Mouse (Mus musculus): ENCODE results near the gene Hoxb9. TPM values are rescaled to one million over a fixed set of nuclear protein-coding genes. Genes with fewer than 3 reads are reported as not detected.

Hoxb9 gene
- polyA plus RNA-seq, 1 experiment, result 43.5 TPM

DNA sequence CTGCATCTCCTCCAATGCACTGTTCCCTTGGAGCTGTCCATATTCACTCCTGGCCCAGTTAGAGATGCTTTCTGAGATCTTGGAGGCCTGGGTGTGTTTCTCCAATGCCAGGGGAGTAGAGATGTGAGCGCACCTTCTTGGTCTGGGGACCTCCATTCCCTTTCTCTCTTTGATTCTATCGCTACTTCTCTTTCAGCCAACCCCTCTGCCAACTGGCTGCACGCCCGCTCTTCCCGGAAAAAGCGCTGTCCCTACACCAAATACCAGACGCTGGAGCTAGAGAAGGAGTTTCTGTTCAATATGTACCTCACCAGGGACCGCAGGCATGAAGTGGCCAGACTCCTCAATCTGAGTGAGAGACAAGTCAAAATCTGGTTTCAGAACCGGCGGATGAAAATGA lies 3.2 kb downstream of the Hoxb9 start:
- no peak for TF ChIP-seq POLR2A (IDR thresholded peaks at IDR 0.05; ENCODE audit: low read depth, low read length)
- no peak for TF ChIP-seq CTCF (IDR thresholded peaks at IDR 0.05; ENCODE audit: borderline replicate concordance, insufficient read depth, low read length)
- H3K4me1 ChIP-seq (ENCODE audit: control insufficient read depth, insufficient read depth, low read length), result no peaks in the 10 kb centered on the region

GRCm38 (mm10) chr11:96275896-96276295 lies 4.6 kb downstream of the Hoxb9 start:
- H3K27ac ChIP-seq (ENCODE audit: insufficient read depth, low read length), result no peak overlapping the region
- H3K4me3 ChIP-seq (ENCODE audit: insufficient read depth, low read length), result no peak overlapping the region
- no peaks in the 10 kb centered on the region for H3K4me1 ChIP-seq (ENCODE audit: control insufficient read depth, insufficient read depth, low read length)
- TF ChIP-seq POLR2A (IDR thresholded peaks at IDR 0.05; ENCODE audit: low read depth, low read length), result no peak
- TF ChIP-seq CTCF (IDR thresholded peaks at IDR 0.05; ENCODE audit: borderline replicate concordance, insufficient read depth, low read length), result no peak

More for the DNA sequence above, 3.2 kb downstream of the Hoxb9 start:
- Histone ChIP-seq H3K27ac (ENCODE audit: insufficient read depth, low read length) (no peak overlapping the region), H3K4me3 (ENCODE audit: insufficient read depth, low read length) (no peak overlapping the region)

DNA sequence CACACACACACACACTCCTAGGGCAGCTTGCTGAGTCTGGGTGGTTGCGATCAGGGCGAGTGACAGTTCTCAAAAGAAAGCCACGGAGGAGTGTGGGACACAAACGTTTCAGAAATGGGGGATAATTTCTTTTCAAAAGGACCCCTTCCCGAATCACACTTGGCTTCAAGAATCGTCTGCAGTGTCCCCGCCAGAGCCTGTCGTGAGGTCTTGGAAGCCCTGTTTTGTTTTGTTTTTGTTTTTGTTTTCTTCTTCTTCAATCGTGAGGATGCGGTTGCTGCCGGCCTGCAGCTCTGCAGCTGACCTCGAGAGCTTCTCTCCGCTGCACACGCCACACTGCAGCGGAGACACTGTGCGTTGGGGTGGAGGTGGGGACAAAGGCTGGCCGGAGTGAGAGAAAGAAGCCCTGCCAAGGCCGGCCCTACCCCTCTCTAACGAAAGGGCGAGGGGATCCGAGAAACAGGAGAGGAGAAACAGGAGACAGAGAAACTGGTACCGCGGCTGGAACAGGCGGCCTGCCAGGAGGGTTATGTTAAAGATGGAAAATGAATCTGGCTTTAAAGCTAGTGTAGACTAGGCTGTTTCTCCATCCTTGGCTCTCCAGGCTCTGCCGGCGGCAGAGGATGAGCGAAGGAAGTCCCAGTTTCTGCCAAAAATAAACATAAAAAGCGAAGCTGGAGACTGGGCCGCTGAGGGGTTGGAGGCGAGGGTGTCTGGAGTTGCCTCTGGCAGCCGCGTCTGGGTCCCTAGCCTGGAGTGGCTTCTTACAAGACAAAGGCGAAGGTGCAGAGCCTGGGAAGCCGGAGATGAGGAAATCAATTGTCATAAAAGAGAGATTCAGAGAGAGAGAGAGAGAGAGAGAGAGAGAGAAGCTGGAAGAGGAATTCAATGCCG lies 6.1 kb downstream of the Hoxb9 start:
- H3K4me1 ChIP-seq (ENCODE audit: control insufficient read depth, insufficient read depth, low read length), result no peaks in the 10 kb centered on the region
- no peak for TF ChIP-seq CTCF (IDR thresholded peaks at IDR 0.05; ENCODE audit: borderline replicate concordance, insufficient read depth, low read length)
- no peak for TF ChIP-seq POLR2A (IDR thresholded peaks at IDR 0.05; ENCODE audit: low read depth, low read length)
- H3K4me3 ChIP-seq (ENCODE audit: insufficient read depth, low read length), result no peak overlapping the region
- peak overlapping the region; percentile 55 for H3K27ac ChIP-seq (ENCODE audit: insufficient read depth, low read length)

- peak overlapping the region; percentile 55 for H3K27ac ChIP-seq (ENCODE audit: insufficient read depth, low read length)
- H3K4me3 ChIP-seq (ENCODE audit: insufficient read depth, low read length), result no peak overlapping the region
- TF ChIP-seq POLR2A (IDR thresholded peaks at IDR 0.05; ENCODE audit: low read depth, low read length), result no peak
- no peak for TF ChIP-seq CTCF (IDR thresholded peaks at IDR 0.05; ENCODE audit: borderline replicate concordance, insufficient read depth, low read length)
- no peaks in the 10 kb centered on the region for H3K4me1 ChIP-seq (ENCODE audit: control insufficient read depth, insufficient read depth, low read length)
Measured at GRCm38 (mm10) chr11:96278324-96278723, 7.1 kb downstream of the Hoxb9 start.

GRCm38 (mm10) chr11:96278773-96279172 lies 7.5 kb downstream of the Hoxb9 start:
- TF ChIP-seq CTCF (IDR thresholded peaks at IDR 0.05; ENCODE audit: borderline replicate concordance, insufficient read depth, low read length) (0 out of 2 replicates have a peak, but pooled peaks have one; percentile 29), POLR2A (IDR thresholded peaks at IDR 0.05; ENCODE audit: low read depth, low read length) (no peak)

GRCm38 (mm10) chr11:96279421-96280233 lies 8.4 kb downstream of the Hoxb9 start:
- Histone ChIP-seq H3K4me1 (ENCODE audit: control insufficient read depth, insufficient read depth, low read length) (no peaks in the 10 kb centered on the region), H3K27ac (ENCODE audit: insufficient read depth, low read length) (no peak overlapping the region), H3K4me3 (ENCODE audit: insufficient read depth, low read length) (no peak overlapping the region)
- TF ChIP-seq CTCF (IDR thresholded peaks at IDR 0.05; ENCODE audit: borderline replicate concordance, insufficient read depth, low read length) (no peak), POLR2A (IDR thresholded peaks at IDR 0.05; ENCODE audit: low read depth, low read length) (no peak)

More at GRCm38 (mm10) chr11:96278773-96279172, 7.5 kb downstream of the Hoxb9 start:
- Histone ChIP-seq H3K4me3 (ENCODE audit: insufficient read depth, low read length) (no peak overlapping the region), H3K4me1 (ENCODE audit: control insufficient read depth, insufficient read depth, low read length) (no peaks in the 10 kb centered on the region), H3K27ac (ENCODE audit: insufficient read depth, low read length) (no peak overlapping the region)

- no peaks in the 10 kb centered on the region for H3K4me1 ChIP-seq (ENCODE audit: control insufficient read depth, insufficient read depth, low read length)
- H3K4me3 ChIP-seq (ENCODE audit: insufficient read depth, low read length), result no peak overlapping the region
Measured at GRCm38 (mm10) chr11:96280399-96281378, 9.4 kb downstream of the Hoxb9 start.

DNA sequence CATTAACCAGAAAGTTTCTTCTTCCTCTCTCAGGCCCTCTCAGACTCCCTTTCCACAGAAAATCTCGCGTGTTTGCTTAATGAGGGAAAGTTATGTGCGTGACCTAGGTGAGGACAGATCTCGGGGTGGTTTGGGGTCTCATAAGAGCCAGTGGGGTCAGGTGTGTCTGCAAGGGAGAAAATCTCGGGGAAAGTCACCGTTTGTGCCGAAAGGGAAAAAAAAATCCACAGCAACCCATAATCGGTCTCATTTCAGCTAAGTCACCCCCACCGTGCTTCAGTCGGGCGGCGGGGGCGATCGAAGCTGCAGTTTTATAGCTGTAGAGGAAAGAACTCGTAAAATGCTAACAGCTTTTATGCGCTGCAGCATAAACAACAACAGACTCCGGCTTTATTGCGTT lies 10.1 kb downstream of the Hoxb9 start:
- H3K27ac ChIP-seq (ENCODE audit: insufficient read depth, low read length), result no peak overlapping the region
- no peaks in the 10 kb centered on the region for H3K4me1 ChIP-seq (ENCODE audit: control insufficient read depth, insufficient read depth, low read length)
- H3K4me3 ChIP-seq (ENCODE audit: insufficient read depth, low read length), result no peak overlapping the region
- TF ChIP-seq POLR2A (IDR thresholded peaks at IDR 0.05; ENCODE audit: low read depth, low read length) (no peak), CTCF (IDR thresholded peaks at IDR 0.05; ENCODE audit: borderline replicate concordance, insufficient read depth, low read length) (no peak)

More at GRCm38 (mm10) chr11:96280399-96281378, 9.4 kb downstream of the Hoxb9 start:
- TF ChIP-seq CTCF (IDR thresholded peaks at IDR 0.05; ENCODE audit: borderline replicate concordance, insufficient read depth, low read length) (no peak), POLR2A (IDR thresholded peaks at IDR 0.05; ENCODE audit: low read depth, low read length) (no peak)
- H3K27ac ChIP-seq (ENCODE audit: insufficient read depth, low read length), result no peak overlapping the region

All from embryonic fibroblast, embryonic 13.5 days (primary cell).